Mouse (Mus musculus) cortical plate, adult 2 months (tissue): ENCODE data around the gene Gm37240.

Experiments
- CTCF ChIP-seq: fragments of 200-500 bp; IDR thresholded peaks from 2 replicates; pipeline ENCODE4 v1.5.1; 2011; ENCODE audit warnings: mild to moderate bottlenecking, control low read depth, low read length; ENCODE audit not compliant: insufficient read depth; ENCODE audit errors: extremely low read depth
- POLR2A ChIP-seq: fragments of 200-500 bp; IDR thresholded peaks from 2 replicates; pipeline ENCODE4 v1.6.1; 2011; ENCODE audit warnings: mild to moderate bottlenecking, low read length, control low read depth; ENCODE audit not compliant: insufficient read depth; ENCODE audit errors: extremely low read depth

GRCm38 (mm10) chr3:85301851-85302250, 585.5 kb downstream of the Gm37240 start:
- TF ChIP-seq CTCF (no peak), POLR2A (no peak)
